In the genomic region with DNA sequence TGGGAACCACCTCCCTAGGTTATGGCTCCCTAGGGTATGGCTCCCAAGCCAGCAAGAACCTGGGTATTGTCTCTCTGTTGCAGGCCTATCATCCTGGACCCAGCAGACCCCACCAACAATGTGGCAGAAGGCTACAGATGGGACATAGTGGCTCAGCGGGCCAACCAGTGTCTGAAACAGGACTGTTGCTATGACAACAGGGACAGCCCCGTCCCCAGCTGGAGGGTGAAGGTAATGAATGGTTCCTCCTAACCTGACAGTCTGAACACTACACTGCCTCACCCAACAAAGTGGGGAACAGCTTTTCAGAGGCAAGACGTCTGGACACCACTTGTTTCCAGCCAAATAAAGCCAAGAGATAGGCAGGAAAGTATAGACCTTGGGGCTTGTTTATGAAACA, we compare ENCODE assay signal across 20 mouse cellular contexts. TPM values are rescaled to one million over a fixed set of nuclear protein-coding genes. Genes with fewer than 3 reads are reported as not detected.
A peak's percentile ranks its signal among the peaks of the same experiment; 100 is the strongest.
DNase-seq lines count a peak whose midpoint lies in the region; ATAC-seq and TF ChIP-seq lines count a peak whose summit lies in the region.
"Had no signal": no experiment of that assay in that cellular context is flagged by ENCODE, and none has a peak within 500 bp of the region (broad histone marks: within the 10 kb centered on the region; RNA-seq: fewer than 3 reads in every experiment).

No protein-coding gene starts in this region.

- H3K9me3 ChIP-seq in forebrain, embryonic 10.5 days, result peaks cover 8% of the 10 kb centered on the region; the same call in 1 of the 2 replicates
- peaks cover 5% of the 10 kb centered on the region; the same call in 1 of the 2 replicates for H3K9me3 ChIP-seq in forebrain, embryonic 12.5 days
- H3K9me3 ChIP-seq in midbrain, postnatal 0 days (ENCODE audit: low read length), result no peaks in the 10 kb centered on the region
- no peaks in the 10 kb centered on the region for H3K9me3 ChIP-seq in midbrain, embryonic 13.5 days
- no peaks in the 10 kb centered on the region for H3K9me3 ChIP-seq in hindbrain, embryonic 12.5 days (replicated peaks)

- 0 out of 2 replicates have a peak overlapping the region, but pooled peaks have one; percentile 8 for H3K27ac ChIP-seq in forebrain, embryonic 10.5 days
- H3K27ac ChIP-seq in forebrain, embryonic 12.5 days, result no peak overlapping the region
- no peak overlapping the region for H3K27ac ChIP-seq in midbrain, postnatal 0 days (ENCODE audit: low read depth, low read length)
- H3K27ac ChIP-seq in midbrain, embryonic 13.5 days, result no peak overlapping the region
- H3K27ac ChIP-seq in hindbrain, embryonic 12.5 days, result no peak overlapping the region
- H3K27ac ChIP-seq: forebrain, embryonic 15.5 days; liver, embryonic 14.5 days had no signal

- no peak for ATAC-seq in forebrain, embryonic 12.5 days (ENCODE audit: low FRiP score)
- no peak for ATAC-seq in midbrain, postnatal 0 days (ENCODE audit: low FRiP score)
- no peak for ATAC-seq in midbrain, embryonic 13.5 days
- ATAC-seq in hindbrain, embryonic 12.5 days (ENCODE audit: low FRiP score), result peak; percentile 56; the same call in 1 of the 2 replicates
- no peak for ATAC-seq in inflammation-experienced regulatory T-cells, adult 6 months
- ATAC-seq: forebrain, embryonic 15.5 days had no signal

- H3K4me1 ChIP-seq in forebrain, embryonic 10.5 days, result peaks cover 22% of the 10 kb centered on the region
- H3K4me1 ChIP-seq in forebrain, embryonic 12.5 days, result peaks cover 4% of the 10 kb centered on the region; the same call in 1 of the 2 replicates
- H3K4me1 ChIP-seq in midbrain, postnatal 0 days (ENCODE audit: insufficient read depth, low read length), result no peaks in the 10 kb centered on the region
- peaks cover 6% of the 10 kb centered on the region for H3K4me1 ChIP-seq in midbrain, embryonic 13.5 days (replicated peaks)
- 0 out of 2 replicates have a peak, but pooled peaks cover 5% of the 10 kb centered on the region for H3K4me1 ChIP-seq in hindbrain, embryonic 12.5 days
- H3K4me1 ChIP-seq: forebrain, embryonic 15.5 days had no signal

- no peak overlapping the region for H3K4me3 ChIP-seq in forebrain, embryonic 10.5 days
- no peak overlapping the region for H3K4me3 ChIP-seq in forebrain, embryonic 12.5 days (replicated peaks)
- no peak overlapping the region for H3K4me3 ChIP-seq in midbrain, postnatal 0 days (ENCODE audit: low read depth, low read length)
- H3K4me3 ChIP-seq in midbrain, embryonic 13.5 days (replicated peaks), result no peak overlapping the region
- H3K4me3 ChIP-seq in hindbrain, embryonic 12.5 days, result no peak overlapping the region
- H3K4me3 ChIP-seq: forebrain, embryonic 15.5 days had no signal

- H3K4me2 ChIP-seq in forebrain, embryonic 12.5 days, result no peak overlapping the region
- H3K4me2 ChIP-seq in midbrain, postnatal 0 days (ENCODE audit: low read depth, low read length, poor library complexity, severe bottlenecking), result no peak overlapping the region
- H3K4me2 ChIP-seq in midbrain, embryonic 13.5 days (replicated peaks), result no peak overlapping the region
- no peak overlapping the region for H3K4me2 ChIP-seq in hindbrain, embryonic 12.5 days (replicated peaks)
- H3K4me2 ChIP-seq: forebrain, embryonic 15.5 days; heart, embryonic 11.5 days had no signal

- no peaks in the 10 kb centered on the region for H3K36me3 ChIP-seq in forebrain, embryonic 10.5 days (replicated peaks)
- no peaks in the 10 kb centered on the region for H3K36me3 ChIP-seq in forebrain, embryonic 12.5 days (replicated peaks)
- H3K36me3 ChIP-seq in midbrain, postnatal 0 days (ENCODE audit: insufficient read depth, low read length), result no peaks in the 10 kb centered on the region
- no peaks in the 10 kb centered on the region for H3K36me3 ChIP-seq in midbrain, embryonic 13.5 days
- H3K36me3 ChIP-seq in hindbrain, embryonic 12.5 days, result no peaks in the 10 kb centered on the region
- H3K36me3 ChIP-seq: forebrain, embryonic 15.5 days had no signal

- no peaks in the 10 kb centered on the region for H3K27me3 ChIP-seq in forebrain, embryonic 10.5 days (ENCODE audit: poor library complexity, severe bottlenecking)
- H3K27me3 ChIP-seq in forebrain, embryonic 12.5 days, result 0 out of 2 replicates have a peak, but pooled peaks cover 4% of the 10 kb centered on the region
- H3K27me3 ChIP-seq in midbrain, postnatal 0 days (ENCODE audit: insufficient read depth, low read length), result no peaks in the 10 kb centered on the region
- H3K27me3 ChIP-seq in midbrain, embryonic 13.5 days, result no peaks in the 10 kb centered on the region
- no peaks in the 10 kb centered on the region for H3K27me3 ChIP-seq in hindbrain, embryonic 12.5 days
- H3K27me3 ChIP-seq: forebrain, embryonic 15.5 days had no signal

- H3K9ac ChIP-seq in forebrain, embryonic 12.5 days, result no peak overlapping the region
- no peak overlapping the region for H3K9ac ChIP-seq in midbrain, postnatal 0 days (replicated peaks; ENCODE audit: low read length, poor library complexity, severe bottlenecking)
- no peak overlapping the region for H3K9ac ChIP-seq in midbrain, embryonic 13.5 days (replicated peaks)
- no peak overlapping the region for H3K9ac ChIP-seq in hindbrain, embryonic 12.5 days
- H3K9ac ChIP-seq: forebrain, embryonic 15.5 days; liver, embryonic 14.5 days had no signal

- TF ChIP-seq CTCF in midbrain, postnatal 0 days (IDR thresholded peaks at IDR 0.05), result no peak

- no peak for DNase-seq in forebrain, embryonic 10.5 days (ENCODE audit: extremely low spot score, low spot score)
- peak; percentile 50 for DNase-seq in midbrain, postnatal 0 days (ENCODE audit: low spot score)
- no peak for DNase-seq in spleen, postnatal 4 days (ENCODE audit: low spot score in 2 of 2)
- DNase-seq: adrenal gland, adult 2 months; B cell, adult 2 months; cerebellum, adult 11-12 months; cerebellum, postnatal 36 days; heart, postnatal 14 days; retina, postnatal 1 day; right cerebral cortex, postnatal 4 days; thymus, postnatal 36 days had no signal

- WGBS in forebrain, embryonic 10.5 days, result 30% methylated on average over 3 of the region's 3 CpGs
- 30% methylated on average over 3 of the region's 3 CpGs for WGBS in forebrain, embryonic 12.5 days
- 23% methylated on average over 3 of the region's 3 CpGs for WGBS in midbrain, postnatal 0 days
- 21% methylated on average over 3 of the region's 3 CpGs for WGBS in midbrain, embryonic 13.5 days
- WGBS in hindbrain, embryonic 12.5 days, result 16% methylated on average over 3 of the region's 3 CpGs

RNA-seq across cellular contexts. Expression of gene 2210016L21Rik, which starts 6.1 kb away (rescaled TPM):
- 41.5 and 43.3 TPM in 2 replicates for polyA plus RNA-seq in forebrain, embryonic 10.5 days (2016; fragmentation: Nextera tagmentation; extraction: Ambion mirVana)
- polyA plus RNA-seq in forebrain, embryonic 12.5 days (2016; fragmentation: Nextera tagmentation; extraction: Ambion mirVana), result 57.9 and 61.0 TPM in 2 replicates
- 62.9 and 71.3 TPM in 2 replicates for total RNA-seq in midbrain, postnatal 0 days (2014; rRNA removed)
- 189 and 225 TPM in 2 replicates for polyA plus RNA-seq in midbrain, postnatal 0 days (2015; fragmentation: Nextera tagmentation; extraction: Ambion mirVana)
- 87.9 and 91.5 TPM in 2 replicates for polyA plus RNA-seq in midbrain, embryonic 13.5 days (2015; fragmentation: Nextera tagmentation; extraction: Ambion mirVana)
- 66.7 and 72.0 TPM in 2 replicates for polyA plus RNA-seq in hindbrain, embryonic 12.5 days (2016; fragmentation: Nextera tagmentation; extraction: Ambion mirVana)
- 10 to 100 TPM; 33.3 to 49.6 (median 36.0) TPM for polyA plus RNA-seq in inflammation-experienced regulatory T-cells, adult 6 months (2017; shearing (Covaris generic))

RNA-seq across cellular contexts. Expression of gene Oasl1, which starts 12.8 kb away (rescaled TPM):
- not detected in 2 replicates for polyA plus RNA-seq in forebrain, embryonic 10.5 days (2016; fragmentation: Nextera tagmentation; extraction: Ambion mirVana)
- polyA plus RNA-seq in forebrain, embryonic 12.5 days (2016; fragmentation: Nextera tagmentation; extraction: Ambion mirVana), result 0.26 TPM in 1 of 2 replicates, not detected in the other
- total RNA-seq in midbrain, postnatal 0 days (2014; rRNA removed), result 0.24 and 3.8 TPM in 2 replicates
- 0.32 and 0.79 TPM in 2 replicates for polyA plus RNA-seq in midbrain, postnatal 0 days (2015; fragmentation: Nextera tagmentation; extraction: Ambion mirVana)
- 0.28 TPM in 1 of 2 replicates, not detected in the other for polyA plus RNA-seq in midbrain, embryonic 13.5 days (2015; fragmentation: Nextera tagmentation; extraction: Ambion mirVana)
- 0.13 and 0.17 TPM in 2 replicates for polyA plus RNA-seq in hindbrain, embryonic 12.5 days (2016; fragmentation: Nextera tagmentation; extraction: Ambion mirVana)
- polyA plus RNA-seq in inflammation-experienced regulatory T-cells, adult 6 months (2017; shearing (Covaris generic)), result 1 to 10 TPM; 1.9 to 3.9 (median 2.6) TPM

RNA-seq across cellular contexts. Expression of gene Hnf1a, which starts 35.1 kb away (rescaled TPM):
- not detected in 2 replicates for polyA plus RNA-seq in forebrain, embryonic 10.5 days (2016; fragmentation: Nextera tagmentation; extraction: Ambion mirVana)
- not detected in 2 replicates for polyA plus RNA-seq in forebrain, embryonic 12.5 days (2016; fragmentation: Nextera tagmentation; extraction: Ambion mirVana)
- total RNA-seq in midbrain, postnatal 0 days (2014; rRNA removed), result not detected in 2 replicates
- 0.05 and 0.06 TPM in 2 replicates for polyA plus RNA-seq in midbrain, postnatal 0 days (2015; fragmentation: Nextera tagmentation; extraction: Ambion mirVana)
- polyA plus RNA-seq in midbrain, embryonic 13.5 days (2015; fragmentation: Nextera tagmentation; extraction: Ambion mirVana), result 0.06 TPM in 1 of 2 replicates, not detected in the other
- polyA plus RNA-seq in hindbrain, embryonic 12.5 days (2016; fragmentation: Nextera tagmentation; extraction: Ambion mirVana), result 0.06 TPM in 1 of 2 replicates, not detected in the other
- under 1 TPM in 1 of 3 experiments, not detected in 2; 0.17 TPM for polyA plus RNA-seq in inflammation-experienced regulatory T-cells, adult 6 months (2017; shearing (Covaris generic))
- total RNA-seq: gastrocnemius, postnatal 4 days had no signal
- polyA plus RNA-seq: forebrain, embryonic 15.5 days; heart, embryonic 11.5 days; limb, embryonic 11.5 days had no signal

RNA-seq across cellular contexts. Expression of gene Oasl2, which starts 39.1 kb away (rescaled TPM):
- polyA plus RNA-seq in forebrain, embryonic 10.5 days (2016; fragmentation: Nextera tagmentation; extraction: Ambion mirVana), result 0.34 and 0.45 TPM in 2 replicates
- 1.9 and 2.4 TPM in 2 replicates for polyA plus RNA-seq in forebrain, embryonic 12.5 days (2016; fragmentation: Nextera tagmentation; extraction: Ambion mirVana)
- total RNA-seq in midbrain, postnatal 0 days (2014; rRNA removed), result 1.8 and 6.3 TPM in 2 replicates
- 3.9 and 5.1 TPM in 2 replicates for polyA plus RNA-seq in midbrain, postnatal 0 days (2015; fragmentation: Nextera tagmentation; extraction: Ambion mirVana)
- polyA plus RNA-seq in midbrain, embryonic 13.5 days (2015; fragmentation: Nextera tagmentation; extraction: Ambion mirVana), result 2.1 and 2.2 TPM in 2 replicates
- polyA plus RNA-seq in hindbrain, embryonic 12.5 days (2016; fragmentation: Nextera tagmentation; extraction: Ambion mirVana), result 2.0 and 3.0 TPM in 2 replicates
- 10 to 100 TPM in 2 of 3 experiments, 1 to 10 TPM in 1; 8.4 to 15.2 (median 12.1) TPM for polyA plus RNA-seq in inflammation-experienced regulatory T-cells, adult 6 months (2017; shearing (Covaris generic))
